ENCODE assay signal across 8 mouse cellular contexts in the genomic region with DNA sequence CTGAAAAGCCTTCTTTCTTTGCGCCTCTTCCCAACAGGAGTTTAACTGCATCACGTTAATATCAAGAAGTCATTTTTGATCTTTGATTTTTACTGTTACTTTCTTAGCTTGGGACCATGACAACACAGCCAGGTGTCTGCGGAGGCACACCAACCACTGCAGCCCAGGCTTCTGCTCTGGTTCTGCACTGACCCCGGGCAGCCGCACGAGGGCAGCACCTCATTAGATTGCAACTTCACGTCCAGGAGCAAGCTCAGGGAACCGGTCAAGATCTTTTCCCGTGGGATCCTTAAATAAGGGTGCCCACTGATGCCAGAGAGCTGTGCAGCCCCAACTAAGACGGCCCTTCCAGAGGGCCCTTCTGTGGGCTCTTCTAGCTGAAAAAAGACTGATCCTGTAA.
DNase-seq lines count a peak whose midpoint lies in the region; TF ChIP-seq lines count a peak whose summit lies in the region.

No protein-coding gene starts in this region.

- dilution Hi-C loops in CH12.LX (cut with MboI; ENCODE audit: extremely low pct_ligation_motif_present, extremely low pct_unique_long_range_greater_than_20kb, low sequenced_read_pairs) = no loop called here

- no peaks in the 10 kb centered on the region for H3K79me2 ChIP-seq in CH12.LX (replicated peaks; ENCODE audit: control insufficient read depth, extremely low read depth, insufficient read depth, poor library complexity, severe bottlenecking)

- H3K36me3 ChIP-seq in CH12.LX (replicated peaks in 1 of 2; ENCODE audit: control insufficient read depth in 1 of 2, insufficient read depth in 1 of 2, low read length in 1 of 2) = no peaks in the 10 kb centered on the region

- TF ChIP-seq POLR2A in CH12.LX (IDR thresholded peaks at IDR 0.05; ENCODE audit: low read depth, low read length) = no peak

- DNase-seq in CH12.LX (ENCODE audit: extremely low read depth) = peak; percentile 31
- DNase-seq in adrenal gland, adult 2 months = peak; percentile 75
- peak; percentile 64 for DNase-seq in embryo, embryonic 11 days
- DNase-seq in heart, adult 18-20 months = peak; percentile 31 to 77
- peak; percentile 63 to 87 for DNase-seq in kidney, postnatal 36 days
- DNase-seq in lung, adult 18-20 months = peak; percentile 44 to 46
- peak; percentile 83 for DNase-seq in right cerebral cortex, adult 18-20 months
- no peak for DNase-seq in T-cell, adult 2 months (ENCODE audit: low spot score)

- peaks cover 81% of the 10 kb centered on the region for H3K27me3 ChIP-seq in CH12.LX (replicated peaks)

- no peaks in the 10 kb centered on the region for H3K4me1 ChIP-seq in CH12.LX (ENCODE audit: control insufficient read depth in 1 of 2, insufficient read depth in 2 of 2)

- peak; percentile 77 to 88 for TF ChIP-seq CTCF in CH12.LX (conservative IDR thresholded peaks at IDR 0.05 in 1 of 2, IDR thresholded peaks at IDR 0.05 in 1 of 2; ENCODE audit: low read depth in 2 of 2, low read length in 2 of 2)

- H3K9me3 ChIP-seq in CH12.LX (replicated peaks; ENCODE audit: low read length) = no peaks in the 10 kb centered on the region

- in situ Hi-C loops in CH12.LX (cut with MboI; ENCODE audit: low pct_ligation_motif_present, low pct_unique_long_range_greater_than_20kb, low sequenced_read_pairs) = no loop called here

- H3K4me3 ChIP-seq in CH12.LX (replicated peaks in 1 of 3; ENCODE audit: low read depth in 2 of 3, low read length in 2 of 3, poor library complexity in 1 of 3) = no peak overlapping the region

- TF ChIP-seq EP300 in CH12.LX (IDR thresholded peaks at IDR 0.05; ENCODE audit: low read length) = no peak

- no peak overlapping the region for H3K4me2 ChIP-seq in CH12.LX (ENCODE audit: insufficient read depth, low read depth, poor library complexity, severe bottlenecking)

- no peak overlapping the region for H3K27ac ChIP-seq in CH12.LX (ENCODE audit: insufficient read depth, low read depth)

- H3K9ac ChIP-seq in CH12.LX (ENCODE audit: insufficient read depth, low read depth) = no peak overlapping the region

- TF ChIP-seq RAD21 in CH12.LX (IDR thresholded peaks at IDR 0.05; ENCODE audit: low read depth, low read length) = peak; percentile 52

TF ChIP-seq in CH12.LX, 34 proteins besides CTCF, POLR2A, EP300 and RAD21:
- no peak for TF ChIP-seq E2F4 (IDR thresholded peaks at IDR 0.05; ENCODE audit: insufficient replicate concordance, low read depth, low read length)
- no peak for TF ChIP-seq IRF4 (IDR thresholded peaks at IDR 0.05; ENCODE audit: low read depth, low read length)
- no peak for TF ChIP-seq MAZ (IDR thresholded peaks at IDR 0.05; ENCODE audit: low read depth, low read length)
- TF ChIP-seq NELFE (IDR thresholded peaks at IDR 0.05; ENCODE audit: low read depth, low read length) = peak; percentile 25; the same call in 1 of the 2 replicates
- peak; percentile 74 for TF ChIP-seq SMC3 (IDR thresholded peaks at IDR 0.05; ENCODE audit: low read depth, low read length)
- no peak for TF ChIP-seq ZC3H11A (IDR thresholded peaks at IDR 0.05; ENCODE audit: low read depth, low read length)
- no peak for TF ChIP-seq UBTF (IDR thresholded peaks at IDR 0.05; ENCODE audit: low read depth, low read length)
